Mouse (Mus musculus) cerebellum, adult 2 months (tissue): ENCODE measurements at regions not wholly inside any gene's neighbourhood (a gene's known extent, or its start where the extent isn't known, plus 50 kb on each side); places are given as distances from the start of the nearest gene placed in this dataset.
A peak's percentile ranks its signal among the peaks of the same experiment; 100 is the strongest.

Source experiments
- CTCF ChIP-seq: fragments of 200-500 bp; IDR thresholded peaks from 2 replicates; pipeline ENCODE4 v1.5.1; 2011; ENCODE audit warnings: low read depth, mild to moderate bottlenecking, control low read depth, low read length, moderate library complexity, borderline replicate concordance; ENCODE audit not compliant: insufficient read depth
- POLR2A ChIP-seq: fragments of 200-500 bp; IDR thresholded peaks from 2 replicates; pipeline ENCODE4 v1.6.1; 2011; ENCODE audit warnings: low read length, control low read depth, borderline replicate concordance; ENCODE audit not compliant: insufficient read depth

GRCm38 (mm10) chr1:112388807-112389206, 524.1 kb upstream of the Dsel start:
- TF ChIP-seq CTCF (peak; percentile 93), POLR2A (no peak)
